Mouse (Mus musculus) ovary, postnatal 36 days (tissue): ENCODE measurements at regions not wholly inside any gene's neighbourhood (a gene's known extent, or its start where the extent isn't known, plus 50 kb on each side); places are given as distances from the start of the nearest gene placed in this dataset.
"Not testable (repeated sequence)": the region's sequence is repeated elsewhere in the genome, so short reads cannot be mapped to it uniquely, and the experiment has no call there.

Experiments
- DNase-seq: peaks from one replicate; pipeline ENCODE4 v3.0.0; 2022; ENCODE audit warnings: low spot score, mixed read lengths

- no peak for DNase-seq
Observed at GRCm38 (mm10) chr13:42000966-42001365, 50.9 kb upstream of the Hivep1 start.

- no peak for DNase-seq
Observed at GRCm38 (mm10) chr13:41997883-41998282, 53.9 kb upstream of the Hivep1 start.

GRCm38 (mm10) chr13:41994126-41994525 is 57.7 kb upstream of the Hivep1 start:
- no peak for DNase-seq

GRCm38 (mm10) chr13:41975918-41976317 is 75.9 kb upstream of the Hivep1 start:
- DNase-seq = no peak

- no peak for DNase-seq
Observed at GRCm38 (mm10) chr13:41962915-41963314, 88.9 kb upstream of the Hivep1 start.

GRCm38 (mm10) chr13:41960960-41961359 is 90.9 kb upstream of the Hivep1 start:
- not testable (repeated sequence) for DNase-seq

- DNase-seq = no peak
Observed at GRCm38 (mm10) chr13:41957932-41958331, 93.9 kb upstream of the Hivep1 start.

- DNase-seq = no peak
Observed at GRCm38 (mm10) chr13:41955884-41956283, 95.9 kb upstream of the Hivep1 start.

GRCm38 (mm10) chr13:41955198-41955597 is 96.6 kb upstream of the Hivep1 start:
- DNase-seq = no peak

GRCm38 (mm10) chr13:41952453-41952852 is 99.4 kb upstream of the Hivep1 start:
- DNase-seq = no peak

- no peak for DNase-seq
Observed at GRCm38 (mm10) chr13:41948241-41948640, 100.8 kb upstream of the Adtrp start.

GRCm38 (mm10) chr13:41932313-41933100 is 85.0 kb upstream of the Adtrp start:
- DNase-seq = no peak

GRCm38 (mm10) chr13:41929768-41930167 is 82.3 kb upstream of the Adtrp start:
- no peak for DNase-seq

GRCm38 (mm10) chr13:41925851-41926250 is 78.4 kb upstream of the Adtrp start:
- not testable (repeated sequence) for DNase-seq

- DNase-seq = no peak
Observed at GRCm38 (mm10) chr13:41925211-41925610, 77.7 kb upstream of the Adtrp start.

- DNase-seq = no peak
Observed at GRCm38 (mm10) chr13:41921178-41921577, 73.7 kb upstream of the Adtrp start.

GRCm38 (mm10) chr13:41918525-41918924 is 71.0 kb upstream of the Adtrp start:
- DNase-seq = no peak

GRCm38 (mm10) chr13:41915816-41916215 is 68.3 kb upstream of the Adtrp start:
- not testable (repeated sequence) for DNase-seq

GRCm38 (mm10) chr13:41910736-41911135 is 63.3 kb upstream of the Adtrp start:
- DNase-seq = no peak

- DNase-seq = peak; percentile 8
Observed at GRCm38 (mm10) chr13:41910236-41910635, 62.8 kb upstream of the Adtrp start.

- no peak for DNase-seq
Observed at GRCm38 (mm10) chr13:41907027-41907426, 59.5 kb upstream of the Adtrp start.

GRCm38 (mm10) chr13:41903286-41903685 is 55.8 kb upstream of the Adtrp start:
- no peak for DNase-seq

- no peak for DNase-seq
Observed at GRCm38 (mm10) chr13:41899837-41900463, 52.5 kb upstream of the Adtrp start.

- DNase-seq = no peak
Observed at GRCm38 (mm10) chr13:41899281-41899680, 51.8 kb upstream of the Adtrp start.
